9 mouse cellular contexts compared by ENCODE assay signal in genomic region chr12:80577049-80577448, GRCm38 (mm10). TPM values are rescaled to one million over a fixed set of nuclear protein-coding genes. Genes with fewer than 3 reads are reported as not detected.
DNase-seq lines count a peak whose midpoint lies in the region; ATAC-seq and TF ChIP-seq lines count a peak whose summit lies in the region.
"Had no signal": no experiment of that assay in that cellular context is flagged by ENCODE, and none has a peak within 500 bp of the region (broad histone marks: within the 10 kb centered on the region; RNA-seq: fewer than 3 reads in every experiment).

No protein-coding gene starts in this region.

- peaks cover 46% of the 10 kb centered on the region for H3K27me3 ChIP-seq in G1E (ENCODE audit: insufficient read depth, low read length)
- H3K27me3 ChIP-seq in midbrain, postnatal 0 days (ENCODE audit: insufficient read depth, low read length) = no peaks in the 10 kb centered on the region
- H3K27me3 ChIP-seq: limb, embryonic 15.5 days had no signal

- ATAC-seq in G1E (ENCODE audit: extremely low read depth, insufficient number of reproducible peaks, low FRiP score, poor library complexity, severe bottlenecking) = no peak
- ATAC-seq in midbrain, postnatal 0 days (ENCODE audit: low FRiP score) = no peak
- no peak for ATAC-seq in inflammation-experienced regulatory T-cells, adult 6 months

- DNase-seq in adrenal gland, adult 2 months = peak; percentile 12
- no peak for DNase-seq in adrenal gland, adult 8-10 months
- DNase-seq in layer of hippocampus, adult 2 months (ENCODE audit: low spot score in 2 of 2) = peak in 1 of 2 experiments; percentile 62
- no peak for DNase-seq in layer of hippocampus, adult 8-10 months (ENCODE audit: low spot score in 2 of 2)
- DNase-seq in G1E (ENCODE audit: low spot score) = peak; percentile 45
- DNase-seq in cerebellum, postnatal 14 days = peak; percentile 61 to 83
- DNase-seq in midbrain, postnatal 0 days (ENCODE audit: low spot score) = peak; percentile 36

- H3K9ac ChIP-seq in midbrain, postnatal 0 days (replicated peaks; ENCODE audit: low read length, poor library complexity, severe bottlenecking) = no peak overlapping the region
- H3K9ac ChIP-seq: limb, embryonic 15.5 days had no signal

- peak; percentile 66 for TF ChIP-seq CTCF in layer of hippocampus, adult 2 months (conservative IDR thresholded peaks at IDR 0.05)
- TF ChIP-seq CTCF in G1E (IDR thresholded peaks at IDR 0.05; ENCODE audit: low read depth, low read length) = peak; percentile 60
- peak; percentile 75 for TF ChIP-seq CTCF in midbrain, postnatal 0 days (IDR thresholded peaks at IDR 0.05)

- no peak overlapping the region for H3K4me2 ChIP-seq in midbrain, postnatal 0 days (ENCODE audit: low read depth, low read length, poor library complexity, severe bottlenecking)
- H3K4me2 ChIP-seq: limb, embryonic 15.5 days had no signal

- H3K36me3 ChIP-seq in G1E (replicated peaks) = no peaks in the 10 kb centered on the region
- peaks cover 8% of the 10 kb centered on the region for H3K36me3 ChIP-seq in midbrain, postnatal 0 days (ENCODE audit: insufficient read depth, low read length)
- H3K36me3 ChIP-seq: limb, embryonic 15.5 days had no signal

- no peaks in the 10 kb centered on the region for H3K9me3 ChIP-seq in G1E (replicated peaks)
- no peaks in the 10 kb centered on the region for H3K9me3 ChIP-seq in midbrain, postnatal 0 days (ENCODE audit: low read length)
- H3K9me3 ChIP-seq: limb, embryonic 15.5 days had no signal

- H3K4me3 ChIP-seq in layer of hippocampus, adult 2 months = no peak overlapping the region
- H3K4me3 ChIP-seq in G1E (ENCODE audit: low read depth, low read length) = no peak overlapping the region
- H3K4me3 ChIP-seq in midbrain, postnatal 0 days (ENCODE audit: low read depth, low read length) = no peak overlapping the region
- H3K4me3 ChIP-seq: limb, embryonic 15.5 days had no signal

- no peaks in the 10 kb centered on the region for H3K4me1 ChIP-seq in G1E (ENCODE audit: insufficient read depth, low read depth, low read length)
- 0 out of 2 replicates have a peak, but pooled peaks cover 4% of the 10 kb centered on the region for H3K4me1 ChIP-seq in midbrain, postnatal 0 days (ENCODE audit: insufficient read depth, low read length)

- WGBS in midbrain, postnatal 0 days = 81% methylated on average over 5 of the region's 5 CpGs

- no peak overlapping the region for H3K27ac ChIP-seq in layer of hippocampus, adult 2 months
- H3K27ac ChIP-seq in midbrain, postnatal 0 days (ENCODE audit: low read depth, low read length) = no peak overlapping the region
- H3K27ac ChIP-seq: limb, embryonic 15.5 days had no signal

RNA-seq across cellular contexts. Expression of gene Galnt16, which starts 59.0 kb away (rescaled TPM):
- 1 to 10 TPM; 6.7 to 9.3 TPM for total RNA-seq in adrenal gland, adult 2 months (2021)
- 4.0 and 6.3 TPM in 2 replicates for polyA plus RNA-seq in adrenal gland, adult 2 months (2012; rRNA removed)
- total RNA-seq in adrenal gland, adult 8-10 months (2022) = 10 to 100 TPM in 1 of 4 experiments, 1 to 10 TPM in 3; 9.3 to 14.4 (median 9.6) TPM
- total RNA-seq in layer of hippocampus, adult 2 months (2021) = 100 to 1,000 TPM; 166 to 181 TPM
- 100 to 1,000 TPM; 164 to 194 (median 183) TPM for total RNA-seq in layer of hippocampus, adult 8-10 months (2022)
- total RNA-seq in G1E (2014; fragmentation: Nextera tagmentation) (not detected in 2 replicates), G1E (2017) (0.06 and 0.27 TPM in 2 replicates)
- polyA plus RNA-seq in G1E (2012) = 0.01 TPM in 1 of 2 replicates, not detected in the other
- total RNA-seq in midbrain, postnatal 0 days (2014; rRNA removed) = 83.0 and 83.5 TPM in 2 replicates
- 41.1 and 41.6 TPM in 2 replicates for polyA plus RNA-seq in midbrain, postnatal 0 days (2015; fragmentation: Nextera tagmentation; extraction: Ambion mirVana)
- polyA plus RNA-seq in inflammation-experienced regulatory T-cells, adult 6 months (2017; shearing (Covaris generic)) = 1 to 10 TPM in 1 of 3 experiments, under 1 TPM in 1, not detected in 1; 0.70 to 1.6 TPM

Comparison
In these comparisons a context has a peak if more than half of its experiments do, and no peak if none do; other contexts are left out.
1. DNase-seq: peak in adrenal gland, adult 2 months (single experiment), G1E (single experiment), cerebellum, postnatal 14 days (2 of 2) and midbrain, postnatal 0 days (single experiment); none in adrenal gland, adult 8-10 months (single experiment) and layer of hippocampus, adult 8-10 months (0 of 2).
2. RNA of gene Galnt16, which starts 59.0 kb away (total RNA-seq): 164 to 194 TPM in layer of hippocampus, adult 8-10 months, 166 to 181 TPM in layer of hippocampus, adult 2 months, 83.0 to 83.5 TPM in midbrain, postnatal 0 days, 9.3 to 14.4 TPM in adrenal gland, adult 8-10 months and 6.7 to 9.3 TPM in adrenal gland, adult 2 months; 0.06 to 0.27 TPM in G1E; every median in the first group is over 4 times any median in the second.
3. Peak in every context shown above with its lines, with median percentiles within 50 percentile points of each other: CTCF ChIP-seq.